Mouse (Mus musculus): ENCODE data around the gene Smarcad1. TPM values are rescaled to one million over a fixed set of nuclear protein-coding genes. Genes with fewer than 3 reads are reported as not detected.
"Not testable (repeated sequence)": the region's sequence is repeated elsewhere in the genome, so short reads cannot be mapped to it uniquely, and the experiment has no call there.

Smarcad1 gene
- polyA plus RNA-seq, 1 experiment, result 10.4 TPM

GRCm38 (mm10) chr6:65008836-65009235, 33.5 kb upstream of the Smarcad1 start:
- Histone ChIP-seq H3K4me2 (ENCODE audit: low read depth) (no peak overlapping the region), H3K27me3 (ENCODE audit: control insufficient read depth, insufficient read depth, insufficient read length) (no peaks in the 10 kb centered on the region), H3ac (ENCODE audit: control insufficient read depth, insufficient read length) (no peak overlapping the region), H3K4me3 (no peak overlapping the region), H3K79me2 (ENCODE audit: control insufficient read depth, insufficient read depth) (no peaks in the 10 kb centered on the region), H3K36me3 (ENCODE audit: control insufficient read depth, insufficient read depth) (no peaks in the 10 kb centered on the region)
- TF ChIP-seq TCF3 (IDR thresholded peaks at IDR 0.05; ENCODE audit: insufficient read length, low read depth) (no peak), USF1 (IDR thresholded peaks at IDR 0.05; ENCODE audit: low read depth) (no peak), TCF12 (IDR thresholded peaks at IDR 0.05; ENCODE audit: insufficient read depth, poor library complexity, severe bottlenecking) (no peak), POLR2AphosphoS2 (IDR thresholded peaks at IDR 0.05; ENCODE audit: insufficient read length, low read depth) (no peak), SRF (IDR thresholded peaks at IDR 0.05; ENCODE audit: control insufficient read depth, insufficient read length, low read depth) (no peak), MYOG (IDR thresholded peaks at IDR 0.05; ENCODE audit: control insufficient read depth in 1 of 3, insufficient read depth in 1 of 3, insufficient read length in 2 of 3, low read depth in 2 of 3) (no peak), POLR2A (IDR thresholded peaks at IDR 0.05; ENCODE audit: insufficient read length, low read depth) (no peak), REST (IDR thresholded peaks at IDR 0.05; ENCODE audit: insufficient read depth, insufficient read length) (no peak), CEBPB (IDR thresholded peaks at IDR 0.05; ENCODE audit: insufficient read depth, poor library complexity, severe bottlenecking) (no peak), MYOD1 (IDR thresholded peaks at IDR 0.05; ENCODE audit: control insufficient read depth in 1 of 3, insufficient read length in 2 of 3, low read depth in 2 of 3) (no peak), MAX (IDR thresholded peaks at IDR 0.05; ENCODE audit: low read depth) (no peak), E2F4 (IDR thresholded peaks at IDR 0.05; ENCODE audit: insufficient read depth) (no peak)

- H3ac ChIP-seq (ENCODE audit: control insufficient read depth, insufficient read length), result no peak overlapping the region
- H3K27me3 ChIP-seq (ENCODE audit: control insufficient read depth, insufficient read depth, insufficient read length), result no peaks in the 10 kb centered on the region
- no peaks in the 10 kb centered on the region for H3K36me3 ChIP-seq (ENCODE audit: control insufficient read depth, insufficient read depth)
- no peak overlapping the region for H3K4me2 ChIP-seq (ENCODE audit: low read depth)
- TF ChIP-seq MAX (IDR thresholded peaks at IDR 0.05; ENCODE audit: low read depth), result no peak
- TF ChIP-seq MYOG (IDR thresholded peaks at IDR 0.05; ENCODE audit: control insufficient read depth in 1 of 3, insufficient read depth in 1 of 3, insufficient read length in 2 of 3, low read depth in 2 of 3), result no peak
- no peak for TF ChIP-seq MYOD1 (IDR thresholded peaks at IDR 0.05; ENCODE audit: control insufficient read depth in 1 of 3, insufficient read length in 2 of 3, low read depth in 2 of 3)
- TF ChIP-seq POLR2A (IDR thresholded peaks at IDR 0.05; ENCODE audit: insufficient read length, low read depth), result no peak
- TF ChIP-seq TCF3 (IDR thresholded peaks at IDR 0.05; ENCODE audit: insufficient read length, low read depth), result no peak
- H3K4me3 ChIP-seq, result no peak overlapping the region
- H3K79me2 ChIP-seq (ENCODE audit: control insufficient read depth, insufficient read depth), result no peaks in the 10 kb centered on the region
Observed at GRCm38 (mm10) chr6:65011444-65011990, 30.9 kb upstream of the Smarcad1 start.

- Histone ChIP-seq H3K79me2 (ENCODE audit: control insufficient read depth, insufficient read depth) (no peaks in the 10 kb centered on the region), H3K4me2 (ENCODE audit: low read depth) (no peak overlapping the region), H3K4me3 (no peak overlapping the region), H3ac (ENCODE audit: control insufficient read depth, insufficient read length) (no peak overlapping the region), H3K27me3 (ENCODE audit: control insufficient read depth, insufficient read depth, insufficient read length) (no peaks in the 10 kb centered on the region), H3K36me3 (ENCODE audit: control insufficient read depth, insufficient read depth) (no peaks in the 10 kb centered on the region)
- no peak for TF ChIP-seq CEBPB (IDR thresholded peaks at IDR 0.05; ENCODE audit: insufficient read depth, poor library complexity, severe bottlenecking)
- no peak for TF ChIP-seq USF1 (IDR thresholded peaks at IDR 0.05; ENCODE audit: low read depth)
- TF ChIP-seq E2F4 (IDR thresholded peaks at IDR 0.05; ENCODE audit: insufficient read depth), result no peak
Observed at GRCm38 (mm10) chr6:65012142-65012541, 30.2 kb upstream of the Smarcad1 start.

- TF ChIP-seq TCF3 (IDR thresholded peaks at IDR 0.05; ENCODE audit: insufficient read length, low read depth), result no peak
- Histone ChIP-seq H3K4me2 (ENCODE audit: low read depth) (no peak overlapping the region), H3K36me3 (ENCODE audit: control insufficient read depth, insufficient read depth) (no peaks in the 10 kb centered on the region), H3ac (ENCODE audit: control insufficient read depth, insufficient read length) (no peak overlapping the region), H3K27me3 (ENCODE audit: control insufficient read depth, insufficient read depth, insufficient read length) (no peaks in the 10 kb centered on the region), H3K4me3 (no peak overlapping the region), H3K79me2 (ENCODE audit: control insufficient read depth, insufficient read depth) (no peaks in the 10 kb centered on the region)
Observed at GRCm38 (mm10) chr6:65017566-65017965, 24.8 kb upstream of the Smarcad1 start.

GRCm38 (mm10) chr6:65018966-65019365, 23.4 kb upstream of the Smarcad1 start:
- H3K27me3 ChIP-seq (ENCODE audit: control insufficient read depth, insufficient read depth, insufficient read length); H3K4me3 ChIP-seq; H3K79me2 ChIP-seq (ENCODE audit: control insufficient read depth, insufficient read depth); H3K4me2 ChIP-seq (ENCODE audit: low read depth); H3ac ChIP-seq (ENCODE audit: control insufficient read depth, insufficient read length); H3K36me3 ChIP-seq (ENCODE audit: control insufficient read depth, insufficient read depth): not testable (repeated sequence)

GRCm38 (mm10) chr6:65021883-65022282, 20.5 kb upstream of the Smarcad1 start:
- no peak for TF ChIP-seq POLR2AphosphoS2 (IDR thresholded peaks at IDR 0.05; ENCODE audit: insufficient read length, low read depth)
- TF ChIP-seq E2F4 (IDR thresholded peaks at IDR 0.05; ENCODE audit: insufficient read depth), result no peak
- TF ChIP-seq CEBPB (IDR thresholded peaks at IDR 0.05; ENCODE audit: insufficient read depth, poor library complexity, severe bottlenecking), result no peak
- TF ChIP-seq POLR2A (IDR thresholded peaks at IDR 0.05; ENCODE audit: insufficient read length, low read depth), result no peak
- no peak for TF ChIP-seq TCF12 (IDR thresholded peaks at IDR 0.05; ENCODE audit: insufficient read depth, poor library complexity, severe bottlenecking)
- no peak for TF ChIP-seq TCF3 (IDR thresholded peaks at IDR 0.05; ENCODE audit: insufficient read length, low read depth)
- TF ChIP-seq MAX (IDR thresholded peaks at IDR 0.05; ENCODE audit: low read depth), result no peak
- no peak for TF ChIP-seq SRF (IDR thresholded peaks at IDR 0.05; ENCODE audit: control insufficient read depth, insufficient read length, low read depth)
- TF ChIP-seq USF1 (IDR thresholded peaks at IDR 0.05; ENCODE audit: low read depth), result no peak
- no peak for TF ChIP-seq MYOD1 (IDR thresholded peaks at IDR 0.05; ENCODE audit: control insufficient read depth in 1 of 3, insufficient read length in 2 of 3, low read depth in 2 of 3)

More at GRCm38 (mm10) chr6:65021883-65022282, 20.5 kb upstream of the Smarcad1 start:
- Histone ChIP-seq H3K4me3 (no peak overlapping the region), H3K4me2 (ENCODE audit: low read depth) (no peak overlapping the region), H3K36me3 (ENCODE audit: control insufficient read depth, insufficient read depth) (no peaks in the 10 kb centered on the region), H3K79me2 (ENCODE audit: control insufficient read depth, insufficient read depth) (no peaks in the 10 kb centered on the region), H3K27me3 (ENCODE audit: control insufficient read depth, insufficient read depth, insufficient read length) (no peaks in the 10 kb centered on the region), H3ac (ENCODE audit: control insufficient read depth, insufficient read length) (no peak overlapping the region)
